Mouse (Mus musculus): ENCODE results near the gene Myo6. TPM values are rescaled to one million over a fixed set of nuclear protein-coding genes. Genes with fewer than 3 reads are reported as not detected.

Myo6 gene
- 42.3 TPM for polyA plus RNA-seq (2017; shearing (Covaris generic))

DNA sequence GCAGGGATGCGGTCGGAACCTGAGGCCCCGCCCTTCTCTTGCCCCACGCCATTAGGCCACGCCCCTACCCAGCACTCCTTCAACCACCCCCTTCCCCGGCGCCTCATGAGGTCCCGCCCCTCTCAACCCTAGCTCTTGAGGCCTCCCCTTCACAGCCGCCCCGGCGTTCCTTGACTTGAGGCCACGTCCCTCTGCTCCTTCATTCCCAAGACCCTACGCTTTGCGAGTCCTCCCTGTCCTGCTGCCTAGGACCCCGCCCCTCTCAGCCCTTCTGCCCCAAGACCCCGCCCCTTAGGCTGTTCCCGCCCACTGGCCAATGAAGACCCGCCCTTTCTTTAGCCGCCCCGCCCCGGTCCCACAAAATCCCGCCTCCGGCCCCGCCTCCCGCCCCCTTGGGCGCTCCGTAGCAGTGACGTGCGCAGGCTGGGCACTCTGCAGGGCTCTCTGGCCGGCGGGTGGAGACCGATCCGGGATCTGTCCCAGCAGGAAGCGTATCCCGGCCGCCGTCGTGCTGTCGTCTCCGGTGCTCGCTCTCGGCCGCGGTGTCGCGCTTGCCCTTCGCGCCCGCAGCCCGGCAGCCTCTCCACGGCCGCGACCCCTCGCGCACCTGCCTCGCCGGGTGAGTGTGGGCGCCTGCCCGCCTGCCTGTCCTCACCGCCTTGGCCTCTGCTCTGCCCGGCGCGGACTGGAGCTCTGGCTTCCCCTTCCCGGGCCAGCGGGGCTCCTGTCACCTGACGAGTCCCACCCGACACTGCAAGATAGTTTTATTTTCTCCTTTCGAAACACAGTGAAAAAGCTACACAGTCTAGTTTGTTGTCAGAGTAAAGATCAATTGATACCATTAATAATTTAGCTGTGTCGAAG, at the start of gene Myo6:
TSS of gene Myo6 (plus strand) at position 421 of the 864 bp plus-strand sequence.

Other genes starting within 250 kb of the Myo6 start
- gene Filip1, start 152.2 kb upstream of the Myo6 start, polyA plus RNA-seq (2017; shearing (Covaris generic)): 0.60 TPM
- gene Senp6, start 98.1 kb upstream of the Myo6 start, polyA plus RNA-seq (2017; shearing (Covaris generic)): 31.7 TPM